Mouse (Mus musculus): Measurements from ENCODE around the gene Uts2r. TPM values are rescaled to one million over a fixed set of nuclear protein-coding genes. Genes with fewer than 3 reads are reported as not detected.

Gene Uts2r
- total RNA-seq, 1 experiment: 0.80 TPM

GRCm38 (mm10) chr11:121134600-121134999 is 25.5 kb upstream of the Uts2r start:
- in situ Hi-C loops (cut with MboI; ENCODE audit: low sequenced_read_pairs in 2 of 2, unreplicated experiment in 2 of 2): no loop called here
- no peaks in the 10 kb centered on the region for H3K36me3 ChIP-seq (ENCODE audit: control insufficient read depth, insufficient read depth, low read length, poor library complexity, severe bottlenecking)
- H3K27ac ChIP-seq (ENCODE audit: insufficient read depth, low read depth, low read length, poor library complexity, severe bottlenecking): no peak overlapping the region
- H3K9me3 ChIP-seq (ENCODE audit: control insufficient read depth, insufficient read depth, low read depth, low read length): no peaks in the 10 kb centered on the region
- H3K4me1 ChIP-seq (ENCODE audit: control insufficient read depth in 2 of 2, insufficient read depth in 2 of 2, low read length in 2 of 2, poor library complexity in 1 of 2): peaks cover 0 to 2% of the 10 kb centered on the region in 2 experiments; a peak in 1 of 4 replicates
- no peak overlapping the region for H3K9ac ChIP-seq (ENCODE audit: insufficient read depth, low read depth, low read length, poor library complexity, severe bottlenecking)
- TF ChIP-seq CHD2 (IDR thresholded peaks at IDR 0.05; ENCODE audit: low read depth, low read length) (no peak), ZC3H11A (IDR thresholded peaks at IDR 0.05; ENCODE audit: borderline replicate concordance, low read depth, low read length) (no peak), MAFK (IDR thresholded peaks at IDR 0.05; ENCODE audit: insufficient read depth, low read depth, low read length) (no peak), ZNF384 (IDR thresholded peaks at IDR 0.05; ENCODE audit: low read depth, low read length) (no peak), HCFC1 (IDR thresholded peaks at IDR 0.05; ENCODE audit: borderline replicate concordance, insufficient read depth, low read length) (no peak)
- no peak overlapping the region for H3K4me3 ChIP-seq (ENCODE audit: insufficient read depth in 1 of 2, low read depth in 1 of 2, low read length in 2 of 2, poor library complexity in 1 of 2, severe bottlenecking in 1 of 2)
- DNase-seq (ENCODE audit: low read depth, low spot score): no peak

- peaks cover 0 to 2% of the 10 kb centered on the region in 2 experiments; a peak in 1 of 4 replicates for H3K4me1 ChIP-seq (ENCODE audit: control insufficient read depth in 2 of 2, insufficient read depth in 2 of 2, low read length in 2 of 2, poor library complexity in 1 of 2)
Observed at GRCm38 (mm10) chr11:121137682-121138081, 22.4 kb upstream of the Uts2r start.

GRCm38 (mm10) chr11:121138732-121139131 is 21.3 kb upstream of the Uts2r start:
- Histone ChIP-seq H3K9me3 (ENCODE audit: control insufficient read depth, insufficient read depth, low read depth, low read length) (no peaks in the 10 kb centered on the region), H3K9ac (ENCODE audit: insufficient read depth, low read depth, low read length, poor library complexity, severe bottlenecking) (no peak overlapping the region), H3K4me1 (ENCODE audit: control insufficient read depth in 2 of 2, insufficient read depth in 2 of 2, low read length in 2 of 2, poor library complexity in 1 of 2) (peaks cover 0 to 5% of the 10 kb centered on the region in 2 experiments; a peak in 1 of 4 replicates), H3K36me3 (ENCODE audit: control insufficient read depth, insufficient read depth, low read length, poor library complexity, severe bottlenecking) (no peaks in the 10 kb centered on the region), H3K27ac (ENCODE audit: insufficient read depth, low read depth, low read length, poor library complexity, severe bottlenecking) (no peak overlapping the region), H3K4me3 (ENCODE audit: insufficient read depth in 1 of 2, low read depth in 1 of 2, low read length in 2 of 2, poor library complexity in 1 of 2, severe bottlenecking in 1 of 2) (no peak overlapping the region)
- no peak for DNase-seq (ENCODE audit: low read depth, low spot score)
- TF ChIP-seq HCFC1 (IDR thresholded peaks at IDR 0.05; ENCODE audit: borderline replicate concordance, insufficient read depth, low read length) (no peak), ZNF384 (IDR thresholded peaks at IDR 0.05; ENCODE audit: low read depth, low read length) (no peak), MAFK (IDR thresholded peaks at IDR 0.05; ENCODE audit: insufficient read depth, low read depth, low read length) (no peak), ZC3H11A (IDR thresholded peaks at IDR 0.05; ENCODE audit: borderline replicate concordance, low read depth, low read length) (no peak), CHD2 (IDR thresholded peaks at IDR 0.05; ENCODE audit: low read depth, low read length) (no peak)
- in situ Hi-C loops (cut with MboI; ENCODE audit: low sequenced_read_pairs in 2 of 2, unreplicated experiment in 2 of 2): no loop called here

More at GRCm38 (mm10) chr11:121137682-121138081, 22.4 kb upstream of the Uts2r start:
- Histone ChIP-seq H3K9me3 (ENCODE audit: control insufficient read depth, insufficient read depth, low read depth, low read length) (no peaks in the 10 kb centered on the region), H3K36me3 (ENCODE audit: control insufficient read depth, insufficient read depth, low read length, poor library complexity, severe bottlenecking) (no peaks in the 10 kb centered on the region), H3K9ac (ENCODE audit: insufficient read depth, low read depth, low read length, poor library complexity, severe bottlenecking) (no peak overlapping the region), H3K27ac (ENCODE audit: insufficient read depth, low read depth, low read length, poor library complexity, severe bottlenecking) (no peak overlapping the region), H3K4me3 (ENCODE audit: insufficient read depth in 1 of 2, low read depth in 1 of 2, low read length in 2 of 2, poor library complexity in 1 of 2, severe bottlenecking in 1 of 2) (no peak overlapping the region)
- in situ Hi-C loops (cut with MboI; ENCODE audit: low sequenced_read_pairs in 2 of 2, unreplicated experiment in 2 of 2): no loop called here
- TF ChIP-seq HCFC1 (IDR thresholded peaks at IDR 0.05; ENCODE audit: borderline replicate concordance, insufficient read depth, low read length) (no peak), ZNF384 (IDR thresholded peaks at IDR 0.05; ENCODE audit: low read depth, low read length) (no peak), ZC3H11A (IDR thresholded peaks at IDR 0.05; ENCODE audit: borderline replicate concordance, low read depth, low read length) (no peak), MAFK (IDR thresholded peaks at IDR 0.05; ENCODE audit: insufficient read depth, low read depth, low read length) (no peak), CHD2 (IDR thresholded peaks at IDR 0.05; ENCODE audit: low read depth, low read length) (no peak)
- no peak for DNase-seq (ENCODE audit: low read depth, low spot score)

GRCm38 (mm10) chr11:121143325-121144015 is 16.6 kb upstream of the Uts2r start:
- DNase-seq (ENCODE audit: low read depth, low spot score): no peak
- Histone ChIP-seq H3K36me3 (ENCODE audit: control insufficient read depth, insufficient read depth, low read length, poor library complexity, severe bottlenecking) (peaks cover 5% of the 10 kb centered on the region; the same call in 1 of the 2 replicates), H3K9ac (ENCODE audit: insufficient read depth, low read depth, low read length, poor library complexity, severe bottlenecking) (no peak overlapping the region)

More at GRCm38 (mm10) chr11:121143325-121144015, 16.6 kb upstream of the Uts2r start:
- in situ Hi-C loops (cut with MboI; ENCODE audit: low sequenced_read_pairs in 2 of 2, unreplicated experiment in 2 of 2): no loop called here
- no peaks in the 10 kb centered on the region for H3K9me3 ChIP-seq (ENCODE audit: control insufficient read depth, insufficient read depth, low read depth, low read length)
- H3K4me3 ChIP-seq (ENCODE audit: insufficient read depth in 1 of 2, low read depth in 1 of 2, low read length in 2 of 2, poor library complexity in 1 of 2, severe bottlenecking in 1 of 2): no peak overlapping the region
- peaks cover 3 to 8% of the 10 kb centered on the region in 2 experiments; a peak in 1 of 4 replicates for H3K4me1 ChIP-seq (ENCODE audit: control insufficient read depth in 2 of 2, insufficient read depth in 2 of 2, low read length in 2 of 2, poor library complexity in 1 of 2)
- H3K27ac ChIP-seq (ENCODE audit: insufficient read depth, low read depth, low read length, poor library complexity, severe bottlenecking): no peak overlapping the region
- TF ChIP-seq ZNF384 (IDR thresholded peaks at IDR 0.05; ENCODE audit: low read depth, low read length) (no peak), MAFK (IDR thresholded peaks at IDR 0.05; ENCODE audit: insufficient read depth, low read depth, low read length) (no peak), ZC3H11A (IDR thresholded peaks at IDR 0.05; ENCODE audit: borderline replicate concordance, low read depth, low read length) (no peak), HCFC1 (IDR thresholded peaks at IDR 0.05; ENCODE audit: borderline replicate concordance, insufficient read depth, low read length) (no peak), CHD2 (IDR thresholded peaks at IDR 0.05; ENCODE audit: low read depth, low read length) (no peak)

Data from ES-E14 (cell line).